Mouse (Mus musculus): Measurements from ENCODE around the gene Krt222. TPM values are rescaled to one million over a fixed set of nuclear protein-coding genes. Genes with fewer than 3 reads are reported as not detected.

The Krt222 gene
- total and polyA plus RNA-seq, 3 experiments, result 6.8 to 31.0 (median 26.9) TPM

DNA sequence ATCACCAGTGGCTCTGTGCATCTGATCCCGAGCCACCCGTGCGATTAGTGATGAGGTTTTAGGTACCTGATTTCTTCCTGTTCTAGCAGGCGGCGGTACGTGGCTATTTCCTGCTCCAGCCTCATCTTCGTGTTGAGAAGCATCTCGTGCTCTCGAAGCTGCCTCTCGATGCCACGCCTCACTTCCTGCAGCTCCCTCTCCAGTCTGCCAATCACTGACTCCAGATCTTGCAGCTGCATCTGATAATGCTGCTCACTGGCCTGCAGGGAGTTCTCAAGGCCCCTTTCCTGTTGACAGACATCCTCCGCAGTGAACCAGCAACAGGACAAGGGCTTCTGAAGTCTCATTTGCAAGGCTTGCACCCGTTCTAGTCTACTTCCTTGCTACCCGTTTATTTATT, 5.4 kb downstream of the Krt222 start:
- Histone ChIP-seq H3K9ac (ENCODE audit: low read depth, low read length) (no peak overlapping the region), H3K79me2 (replicated peaks; ENCODE audit: control insufficient read depth, insufficient read depth, low read length) (no peaks in the 10 kb centered on the region), H3K27ac (no peak overlapping the region), H3K27me3 (ENCODE audit: control insufficient read depth, insufficient read depth, low read length) (no peaks in the 10 kb centered on the region; the same call in 1 of the 2 replicates), H3K4me3 (no peak overlapping the region), H3K4me1 (ENCODE audit: control insufficient read depth, insufficient read depth, low read length) (peaks cover 2% of the 10 kb centered on the region), H3K36me3 (ENCODE audit: control insufficient read depth, insufficient read depth, low read length) (no peaks in the 10 kb centered on the region; the same call in 1 of the 2 replicates)
- TF ChIP-seq CTCF (IDR thresholded peaks at IDR 0.05), result no peak
- TF ChIP-seq POLR2A (IDR thresholded peaks at IDR 0.05; ENCODE audit: insufficient read depth, low read depth, low read length), result no peak
- TF ChIP-seq EP300 (IDR thresholded peaks at IDR 0.05; ENCODE audit: insufficient read depth, low read depth, low read length), result no peak
- intact Hi-C loops (cut with DNase I), result no loop called here
- DNase-seq, result peak in 1 of 2 experiments; percentile 39
- 23% methylated on average over 14 of the region's 14 CpGs for WGBS

DNA sequence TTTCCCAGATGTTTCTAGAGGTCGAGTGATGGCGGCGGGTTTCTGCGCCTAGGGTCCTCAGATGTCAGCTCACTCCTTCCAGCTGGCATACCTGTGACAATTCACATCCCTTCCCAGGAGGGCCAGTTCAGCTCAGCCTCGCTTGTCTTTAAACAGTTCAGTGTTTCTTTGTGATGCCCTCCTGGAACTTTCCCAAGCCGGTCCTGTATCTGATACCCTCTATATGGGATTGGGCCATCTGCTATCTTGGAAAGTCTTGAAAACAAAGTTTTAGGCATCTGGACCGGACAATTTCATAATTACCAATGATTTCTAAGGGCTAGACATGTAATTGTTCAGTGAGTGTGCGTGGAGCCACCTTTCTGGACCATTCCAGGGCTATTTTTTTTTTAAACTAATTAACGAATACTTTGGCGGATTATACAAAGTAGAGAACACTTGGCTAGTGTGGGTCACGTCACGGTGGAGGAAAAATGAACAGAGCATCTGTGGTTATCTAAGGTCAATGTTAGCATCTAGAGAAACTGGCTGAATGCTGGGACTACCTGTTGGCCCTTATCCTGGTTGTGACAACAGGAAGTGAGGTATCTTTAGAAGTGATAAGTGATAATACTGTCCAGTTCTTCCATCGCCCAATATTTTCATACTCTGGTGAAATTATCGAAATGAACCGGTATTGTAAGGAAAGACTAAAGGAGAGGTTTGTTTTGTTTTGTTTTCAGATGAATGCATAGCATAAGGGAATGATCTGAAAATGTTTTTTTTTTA, 12.7 kb downstream of the Krt222 start:
- Histone ChIP-seq H3K4me1 (ENCODE audit: control insufficient read depth, insufficient read depth, low read length) (peaks cover 2% of the 10 kb centered on the region), H3K36me3 (ENCODE audit: control insufficient read depth, insufficient read depth, low read length) (peaks cover 18% of the 10 kb centered on the region), H3K27me3 (ENCODE audit: control insufficient read depth, insufficient read depth, low read length) (no peaks in the 10 kb centered on the region; the same call in 1 of the 2 replicates), H3K79me2 (replicated peaks; ENCODE audit: control insufficient read depth, insufficient read depth, low read length) (peaks cover 4% of the 10 kb centered on the region; the same call in 1 of the 2 replicates), H3K9ac (ENCODE audit: low read depth, low read length) (peak overlapping the region; percentile 98), H3K27ac (peak overlapping the region; percentile 91), H3K4me3 (peak overlapping the region; percentile 91)
- intact Hi-C loops (cut with DNase I), result no loop called here
- DNase-seq, result no peak
- TF ChIP-seq CTCF (IDR thresholded peaks at IDR 0.05) (no peak), POLR2A (IDR thresholded peaks at IDR 0.05; ENCODE audit: insufficient read depth, low read depth, low read length) (no peak), EP300 (IDR thresholded peaks at IDR 0.05; ENCODE audit: insufficient read depth, low read depth, low read length) (no peak)
- 15% methylated on average over 15 of the region's 15 CpGs for WGBS

DNA sequence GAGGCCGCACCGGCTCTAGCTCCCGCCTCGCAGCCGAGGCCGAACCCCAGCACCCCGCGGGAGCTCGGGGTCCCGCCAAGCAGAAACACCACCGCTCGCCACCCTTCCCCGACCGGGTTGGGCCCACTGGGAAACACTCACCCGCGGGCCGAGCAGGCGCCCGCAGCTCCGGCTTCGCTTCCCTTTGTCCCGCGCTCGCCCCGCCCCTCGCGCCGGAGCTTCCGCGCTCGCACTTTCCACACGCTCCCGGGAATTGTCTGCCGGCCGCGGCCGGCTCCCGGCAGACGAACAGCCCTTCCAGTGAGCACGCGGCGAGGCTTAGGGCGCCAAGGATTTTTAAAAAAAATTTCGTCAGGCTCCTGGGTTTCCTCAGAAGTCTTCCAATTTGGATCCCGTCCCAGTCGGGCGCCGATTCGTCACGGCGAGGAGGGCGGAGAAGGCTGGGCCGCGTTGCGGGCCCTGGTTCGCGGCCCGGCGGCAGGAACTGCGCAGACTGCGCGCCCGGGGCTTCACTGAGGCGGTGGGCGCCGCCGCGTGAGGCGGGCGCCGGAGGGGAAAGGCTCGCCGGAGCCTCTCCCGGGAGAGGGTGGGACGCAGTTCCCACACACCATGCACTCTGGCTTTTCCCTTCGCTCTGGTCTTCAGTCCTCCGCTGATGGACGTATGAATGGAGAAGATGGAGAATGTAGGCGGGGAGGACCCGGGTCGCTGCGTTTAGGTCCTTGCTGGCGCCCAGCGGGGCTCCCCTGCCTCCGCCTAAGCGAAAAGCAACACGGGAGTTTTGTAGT, 13.4 kb downstream of the Krt222 start, which contains the start of gene Smarce1:
Smarce1 (minus strand) TSS at position 757 of the 788 bp plus-strand sequence.
- peak; percentile 88 to 89 for DNase-seq
- Histone ChIP-seq H3K36me3 (ENCODE audit: control insufficient read depth, insufficient read depth, low read length) (peaks cover 21% of the 10 kb centered on the region), H3K4me1 (ENCODE audit: control insufficient read depth, insufficient read depth, low read length) (peaks cover 2% of the 10 kb centered on the region), H3K27me3 (ENCODE audit: control insufficient read depth, insufficient read depth, low read length) (no peaks in the 10 kb centered on the region; the same call in 1 of the 2 replicates), H3K79me2 (replicated peaks; ENCODE audit: control insufficient read depth, insufficient read depth, low read length) (peaks cover 5% of the 10 kb centered on the region; the same call in 1 of the 2 replicates), H3K4me3 (peak within 1 kb of the TSS; percentile 91), H3K27ac (peak within 1 kb of the TSS; percentile 91), H3K9ac (ENCODE audit: low read depth, low read length) (peak within 1 kb of the TSS; percentile 98)
- TF ChIP-seq POLR2A (IDR thresholded peaks at IDR 0.05; ENCODE audit: insufficient read depth, low read depth, low read length), result no peak
- no peak for TF ChIP-seq EP300 (IDR thresholded peaks at IDR 0.05; ENCODE audit: insufficient read depth, low read depth, low read length)
- no peak for TF ChIP-seq CTCF (IDR thresholded peaks at IDR 0.05)
- under 1% methylated on average over 87 of the region's 87 CpGs for WGBS
- intact Hi-C loops (cut with DNase I), result no loop called here

DNA sequence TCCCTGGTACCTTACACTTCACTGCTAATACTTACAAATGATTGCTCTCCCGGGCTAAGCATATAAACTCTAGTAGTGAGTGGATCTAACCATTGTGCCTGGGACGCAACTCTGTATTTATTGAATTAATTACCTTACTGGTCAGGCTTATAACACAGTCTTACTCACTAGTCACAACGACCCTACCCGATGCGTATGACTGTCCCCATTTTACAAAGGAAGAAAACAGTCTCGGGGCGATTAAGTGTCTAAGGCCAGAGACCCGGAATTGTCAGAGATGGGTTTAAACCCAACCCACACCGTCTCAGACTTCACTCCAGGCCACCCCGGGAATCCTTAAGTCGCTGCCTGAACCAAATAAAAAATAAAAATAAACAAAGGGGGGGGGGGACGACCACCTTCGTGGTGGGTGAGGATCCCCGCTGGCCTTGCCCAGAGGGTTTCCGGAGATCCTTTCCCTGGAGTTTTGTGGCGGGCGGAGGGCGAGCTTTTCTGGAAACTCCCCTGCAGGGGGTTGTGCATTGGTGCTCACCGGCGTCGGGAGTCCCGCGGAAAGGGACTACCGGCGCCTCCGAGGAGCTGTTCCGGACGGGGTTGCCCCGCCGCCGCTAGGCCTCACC, 14.1 kb downstream of the Krt222 start:
- Histone ChIP-seq H3K36me3 (ENCODE audit: control insufficient read depth, insufficient read depth, low read length) (peaks cover 22% of the 10 kb centered on the region), H3K4me1 (ENCODE audit: control insufficient read depth, insufficient read depth, low read length) (peaks cover 2% of the 10 kb centered on the region), H3K4me3 (peak overlapping the region; percentile 91), H3K79me2 (replicated peaks; ENCODE audit: control insufficient read depth, insufficient read depth, low read length) (peaks cover 5% of the 10 kb centered on the region; the same call in 1 of the 2 replicates), H3K27me3 (ENCODE audit: control insufficient read depth, insufficient read depth, low read length) (no peaks in the 10 kb centered on the region), H3K27ac (peak overlapping the region; percentile 91), H3K9ac (ENCODE audit: low read depth, low read length) (peak overlapping the region; percentile 98)
- under 1% methylated on average over 31 of the region's 31 CpGs for WGBS
- TF ChIP-seq POLR2A (IDR thresholded peaks at IDR 0.05; ENCODE audit: insufficient read depth, low read depth, low read length), result no peak
- no peak for TF ChIP-seq EP300 (IDR thresholded peaks at IDR 0.05; ENCODE audit: insufficient read depth, low read depth, low read length)
- no peak for TF ChIP-seq CTCF (IDR thresholded peaks at IDR 0.05)
- intact Hi-C loops (cut with DNase I), result no loop called here
- DNase-seq, result no peak

DNA sequence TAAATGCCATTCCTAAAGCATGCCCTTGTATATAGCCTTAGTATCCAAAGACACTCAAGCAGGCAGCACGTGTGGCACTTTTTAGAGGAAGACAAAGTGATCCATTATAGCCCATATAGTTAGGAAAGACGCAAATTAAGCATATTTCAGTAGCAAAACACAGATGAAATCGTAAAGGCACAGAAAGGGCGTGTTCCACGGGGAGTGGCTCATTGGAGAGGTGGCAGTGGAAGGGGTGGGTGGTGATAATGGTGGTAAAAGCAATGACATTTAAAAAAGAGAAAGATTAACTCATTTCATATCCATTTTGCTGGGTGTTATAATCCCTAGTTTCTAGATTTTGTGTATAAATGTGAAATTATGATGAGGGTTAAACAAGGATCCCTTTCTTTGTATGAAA, 17.6 kb downstream of the Krt222 start:
- TF ChIP-seq POLR2A (IDR thresholded peaks at IDR 0.05; ENCODE audit: insufficient read depth, low read depth, low read length), result no peak
- TF ChIP-seq EP300 (IDR thresholded peaks at IDR 0.05; ENCODE audit: insufficient read depth, low read depth, low read length), result no peak
- no peak for TF ChIP-seq CTCF (IDR thresholded peaks at IDR 0.05)
- DNase-seq, result no peak
- H3K4me1 ChIP-seq (ENCODE audit: control insufficient read depth, insufficient read depth, low read length), result peaks cover 6% of the 10 kb centered on the region
- H3K27ac ChIP-seq, result no peak overlapping the region
- peaks cover 40% of the 10 kb centered on the region for H3K36me3 ChIP-seq (ENCODE audit: control insufficient read depth, insufficient read depth, low read length)
- peaks cover 4% of the 10 kb centered on the region for H3K79me2 ChIP-seq (replicated peaks; ENCODE audit: control insufficient read depth, insufficient read depth, low read length)
- H3K4me3 ChIP-seq, result no peak overlapping the region
- 82% methylated on average over 5 of the region's 5 CpGs for WGBS
- H3K27me3 ChIP-seq (ENCODE audit: control insufficient read depth, insufficient read depth, low read length), result no peaks in the 10 kb centered on the region
- no peak overlapping the region for H3K9ac ChIP-seq (ENCODE audit: low read depth, low read length)
- intact Hi-C loops (cut with DNase I), result no loop called here

Measured in heart, adult 2 months (tissue).